Mouse (Mus musculus): ENCODE measurements around the gene Trir. TPM values are rescaled to one million over a fixed set of nuclear protein-coding genes. Genes with fewer than 3 reads are reported as not detected.

Trir gene
- polyA plus RNA-seq, 1 experiment: 321 TPM

GRCm38 (mm10) chr8:85043619-85044018 lies 17.0 kb downstream of the Trir start:
- TF ChIP-seq CTCF (IDR thresholded peaks at IDR 0.05; ENCODE audit: control insufficient read depth, insufficient read depth, insufficient read length) (no peak), USF1 (IDR thresholded peaks at IDR 0.05; ENCODE audit: low read depth) (no peak), MYOG (IDR thresholded peaks at IDR 0.05; ENCODE audit: control insufficient read depth, extremely low read depth, insufficient read length) (no peak), CEBPB (IDR thresholded peaks at IDR 0.05; ENCODE audit: low read depth) (no peak), MYOD1 (IDR thresholded peaks at IDR 0.05; ENCODE audit: control insufficient read depth, insufficient read length, low read depth) (no peak), MAX (IDR thresholded peaks at IDR 0.05) (no peak), FOSL1 (IDR thresholded peaks at IDR 0.05; ENCODE audit: insufficient read depth, low read length, poor library complexity, severe bottlenecking) (no peak)
- no peak overlapping the region for H3K4me3 ChIP-seq (ENCODE audit: insufficient read depth, poor library complexity, severe bottlenecking)
- H3K36me3 ChIP-seq (ENCODE audit: control insufficient read depth, insufficient read depth): peaks cover 80% of the 10 kb centered on the region

GRCm38 (mm10) chr8:85057367-85057766 lies 30.7 kb downstream of the Trir start:
- H3K79me3 ChIP-seq (ENCODE audit: low read depth): peaks cover 3% of the 10 kb centered on the region
- H3K79me2 ChIP-seq (ENCODE audit: control insufficient read depth, insufficient read depth): peaks cover 20% of the 10 kb centered on the region
- no peak overlapping the region for H3K4me3 ChIP-seq (ENCODE audit: insufficient read depth, poor library complexity, severe bottlenecking)
- peaks cover 44% of the 10 kb centered on the region for H3K36me3 ChIP-seq (ENCODE audit: control insufficient read depth, insufficient read depth)
- H3ac ChIP-seq (ENCODE audit: control insufficient read depth, insufficient read length, low read depth): no peak overlapping the region
- TF ChIP-seq FOSL1 (IDR thresholded peaks at IDR 0.05; ENCODE audit: insufficient read depth, low read length, poor library complexity, severe bottlenecking): no peak
- no peak for TF ChIP-seq MYOG (IDR thresholded peaks at IDR 0.05; ENCODE audit: control insufficient read depth, extremely low read depth, insufficient read length)
- no peak for TF ChIP-seq MYOD1 (IDR thresholded peaks at IDR 0.05; ENCODE audit: control insufficient read depth, insufficient read length, low read depth)
- TF ChIP-seq MAX (IDR thresholded peaks at IDR 0.05): no peak
- no peak for TF ChIP-seq CTCF (IDR thresholded peaks at IDR 0.05; ENCODE audit: control insufficient read depth, insufficient read depth, insufficient read length)
- no peak for TF ChIP-seq CEBPB (IDR thresholded peaks at IDR 0.05; ENCODE audit: low read depth)
- TF ChIP-seq USF1 (IDR thresholded peaks at IDR 0.05; ENCODE audit: low read depth): no peak
- no peaks in the 10 kb centered on the region for H3K27me3 ChIP-seq (ENCODE audit: control insufficient read depth, insufficient read depth, insufficient read length)

More at GRCm38 (mm10) chr8:85043619-85044018, 17.0 kb downstream of the Trir start:
- Histone ChIP-seq H3K79me3 (ENCODE audit: low read depth) (peaks cover 44% of the 10 kb centered on the region), H3K27me3 (ENCODE audit: control insufficient read depth, insufficient read depth, insufficient read length) (no peaks in the 10 kb centered on the region), H3ac (ENCODE audit: control insufficient read depth, insufficient read length, low read depth) (no peak overlapping the region), H3K79me2 (ENCODE audit: control insufficient read depth, insufficient read depth) (peaks cover 87% of the 10 kb centered on the region)

- no peaks in the 10 kb centered on the region for H3K27me3 ChIP-seq (ENCODE audit: control insufficient read depth, insufficient read depth, insufficient read length)
- H3K36me3 ChIP-seq (ENCODE audit: control insufficient read depth, insufficient read depth): peaks cover 20% of the 10 kb centered on the region
- peaks cover 22% of the 10 kb centered on the region for H3K79me2 ChIP-seq (ENCODE audit: control insufficient read depth, insufficient read depth)
- H3K4me3 ChIP-seq (ENCODE audit: insufficient read depth, poor library complexity, severe bottlenecking): peak within 1 kb of the TSS; percentile 83
- peak within 1 kb of the TSS; percentile 50 for H3ac ChIP-seq (ENCODE audit: control insufficient read depth, insufficient read length, low read depth)
- H3K79me3 ChIP-seq (ENCODE audit: low read depth): peaks cover 7% of the 10 kb centered on the region
- no peak for TF ChIP-seq CEBPB (IDR thresholded peaks at IDR 0.05; ENCODE audit: low read depth)
- TF ChIP-seq USF1 (IDR thresholded peaks at IDR 0.05; ENCODE audit: low read depth): no peak
- TF ChIP-seq MYOG (IDR thresholded peaks at IDR 0.05; ENCODE audit: control insufficient read depth, extremely low read depth, insufficient read length): no peak
- TF ChIP-seq MYOD1 (IDR thresholded peaks at IDR 0.05; ENCODE audit: control insufficient read depth, insufficient read length, low read depth): no peak
- TF ChIP-seq CTCF (IDR thresholded peaks at IDR 0.05; ENCODE audit: control insufficient read depth, insufficient read depth, insufficient read length): no peak
- TF ChIP-seq MAX (IDR thresholded peaks at IDR 0.05): no peak
- no peak for TF ChIP-seq FOSL1 (IDR thresholded peaks at IDR 0.05; ENCODE audit: insufficient read depth, low read length, poor library complexity, severe bottlenecking)
Measured at GRCm38 (mm10) chr8:85059879-85060616, 33.4 kb downstream of the Trir start, which contains the start of gene Fbxw9. Gene Fbxw9 (plus strand): TSS chr8:85060055.

GRCm38 (mm10) chr8:85062603-85063002 lies 36.0 kb downstream of the Trir start:
- no peak overlapping the region for H3K4me3 ChIP-seq (ENCODE audit: insufficient read depth, poor library complexity, severe bottlenecking)
- peaks cover 7% of the 10 kb centered on the region for H3K79me3 ChIP-seq (ENCODE audit: low read depth)
- peaks cover 22% of the 10 kb centered on the region for H3K79me2 ChIP-seq (ENCODE audit: control insufficient read depth, insufficient read depth)
- H3K36me3 ChIP-seq (ENCODE audit: control insufficient read depth, insufficient read depth): no peaks in the 10 kb centered on the region
- no peak for TF ChIP-seq CEBPB (IDR thresholded peaks at IDR 0.05; ENCODE audit: low read depth)
- TF ChIP-seq MYOD1 (IDR thresholded peaks at IDR 0.05; ENCODE audit: control insufficient read depth, insufficient read length, low read depth): no peak
- no peak for TF ChIP-seq MYOG (IDR thresholded peaks at IDR 0.05; ENCODE audit: control insufficient read depth, extremely low read depth, insufficient read length)
- no peak for TF ChIP-seq MAX (IDR thresholded peaks at IDR 0.05)
- no peak for TF ChIP-seq CTCF (IDR thresholded peaks at IDR 0.05; ENCODE audit: control insufficient read depth, insufficient read depth, insufficient read length)
- TF ChIP-seq FOSL1 (IDR thresholded peaks at IDR 0.05; ENCODE audit: insufficient read depth, low read length, poor library complexity, severe bottlenecking): no peak
- no peak for TF ChIP-seq USF1 (IDR thresholded peaks at IDR 0.05; ENCODE audit: low read depth)
- H3ac ChIP-seq (ENCODE audit: control insufficient read depth, insufficient read length, low read depth): no peak overlapping the region
- no peaks in the 10 kb centered on the region for H3K27me3 ChIP-seq (ENCODE audit: control insufficient read depth, insufficient read depth, insufficient read length)

- Histone ChIP-seq H3K79me3 (ENCODE audit: low read depth) (peaks cover 7% of the 10 kb centered on the region), H3ac (ENCODE audit: control insufficient read depth, insufficient read length, low read depth) (no peak overlapping the region), H3K4me3 (ENCODE audit: insufficient read depth, poor library complexity, severe bottlenecking) (no peak overlapping the region), H3K79me2 (ENCODE audit: control insufficient read depth, insufficient read depth) (peaks cover 21% of the 10 kb centered on the region), H3K27me3 (ENCODE audit: control insufficient read depth, insufficient read depth, insufficient read length) (no peaks in the 10 kb centered on the region), H3K36me3 (ENCODE audit: control insufficient read depth, insufficient read depth) (peaks cover 3% of the 10 kb centered on the region)
- no peak for TF ChIP-seq CTCF (IDR thresholded peaks at IDR 0.05; ENCODE audit: control insufficient read depth, insufficient read depth, insufficient read length)
- no peak for TF ChIP-seq USF1 (IDR thresholded peaks at IDR 0.05; ENCODE audit: low read depth)
- TF ChIP-seq MYOG (IDR thresholded peaks at IDR 0.05; ENCODE audit: control insufficient read depth, extremely low read depth, insufficient read length): no peak
- no peak for TF ChIP-seq CEBPB (IDR thresholded peaks at IDR 0.05; ENCODE audit: low read depth)
- no peak for TF ChIP-seq FOSL1 (IDR thresholded peaks at IDR 0.05; ENCODE audit: insufficient read depth, low read length, poor library complexity, severe bottlenecking)
- TF ChIP-seq MYOD1 (IDR thresholded peaks at IDR 0.05; ENCODE audit: control insufficient read depth, insufficient read length, low read depth): no peak
Measured at GRCm38 (mm10) chr8:85065213-85065612, 38.6 kb downstream of the Trir start.

Measured in C2C12 (cell line).